Mouse (Mus musculus): ENCODE measurements around the gene Hao1.

GRCm38 (mm10) chr2:134460831-134461230, 93.3 kb downstream of the Hao1 start:
- TF ChIP-seq POLR2A (IDR thresholded peaks at IDR 0.05; ENCODE audit: control insufficient read depth, low read depth, low read length): no peak
- TF ChIP-seq CTCF (IDR thresholded peaks at IDR 0.05; ENCODE audit: control insufficient read depth, insufficient read depth, insufficient replicate concordance, low read depth, low read length): no peak
